Mouse (Mus musculus) midbrain, embryonic 12.5 days (tissue): ENCODE results near the gene Hmcn2. TPM values are rescaled to one million over a fixed set of nuclear protein-coding genes. Genes with fewer than 3 reads are reported as not detected.

Source experiments
- ATAC-seq: fragments of 200-750 bp; cut with Nextera tagmentation; 2 replicates; pipeline ENCODE4 v1.8.0; 2017; ENCODE audit warnings: low read depth, moderate TSS enrichment, moderate library complexity; ENCODE audit not compliant: low FRiP score
- H3K27ac ChIP-seq: fragments of 300-500 bp; sonication (generic); replicated peaks from 2 replicates; pipeline ENCODE4 v1.5.1; 2016; ENCODE audit warnings: mild to moderate bottlenecking
- H3K27me3 ChIP-seq: fragments of 300-500 bp; sonication (generic); 2 replicates; pipeline ENCODE4 v1.6.1; 2016; ENCODE audit warnings: mild to moderate bottlenecking
- H3K36me3 ChIP-seq: fragments of 300-500 bp; sonication (generic); 2 replicates; pipeline ENCODE4 v1.6.1; 2016
- H3K4me1 ChIP-seq: fragments of 300-500 bp; sonication (generic); 2 replicates; pipeline ENCODE4 v1.6.1; 2016
- H3K4me2 ChIP-seq: fragments of 300-500 bp; sonication (generic); replicated peaks from 2 replicates; pipeline ENCODE4 v1.6.1; 2016; ENCODE audit warnings: mild to moderate bottlenecking, moderate library complexity
- H3K4me3 ChIP-seq: fragments of 300-500 bp; sonication (generic); 2 replicates; pipeline ENCODE4 v1.5.1; 2016; ENCODE audit warnings: mild to moderate bottlenecking
- H3K9ac ChIP-seq: fragments of 300-500 bp; sonication (generic); replicated peaks from 2 replicates; pipeline ENCODE4 v1.6.1; 2016; ENCODE audit warnings: mild to moderate bottlenecking, moderate library complexity
- H3K9me3 ChIP-seq: fragments of 300-500 bp; sonication (generic); 2 replicates; pipeline ENCODE4 v1.6.1; 2016; ENCODE audit warnings: mild to moderate bottlenecking
- WGBS: fragments of 180-500 bp; shearing (Covaris S2); methylation state at CpG from one replicate; pipeline ENCODE4 v1.1.7; 2016; 5-methylcytosine and 5-hydroxymethylcytosine counted together
- polyA plus RNA-seq: library from polyadenylated mRNA; unstranded; fragments of >200 nt; fragmentation: Nextera tagmentation; extraction: Ambion mirVana; gene quantifications from 2 replicates; pipeline ENCODE4 v1.2.1, GENCODE M21; 2016

Gene Hmcn2
- polyA plus RNA-seq, 1 experiment from 2014 or later = 0.09 TPM

- no peak overlapping the region for H3K4me2 ChIP-seq
- no peak overlapping the region for H3K9ac ChIP-seq
- no peak overlapping the region for H3K4me3 ChIP-seq
- WGBS = 74% methylated on average over 4 of the region's 4 CpGs
- H3K4me1 ChIP-seq = peaks cover 28% of the 10 kb centered on the region
- no peak for ATAC-seq
- no peaks in the 10 kb centered on the region for H3K9me3 ChIP-seq
- H3K27ac ChIP-seq = no peak overlapping the region
- H3K36me3 ChIP-seq = no peaks in the 10 kb centered on the region
- peaks cover 73% of the 10 kb centered on the region for H3K27me3 ChIP-seq
Observed at GRCm38 (mm10) chr2:31473941-31474340, 159.7 kb downstream of the Hmcn2 start.

GRCm38 (mm10) chr2:31474686-31475085 is 160.5 kb downstream of the Hmcn2 start:
- Histone ChIP-seq H3K9ac (no peak overlapping the region), H3K4me3 (no peak overlapping the region), H3K27me3 (peaks cover 73% of the 10 kb centered on the region), H3K27ac (0 out of 2 replicates have a peak overlapping the region, but pooled peaks have one; percentile 10), H3K4me2 (no peak overlapping the region), H3K9me3 (no peaks in the 10 kb centered on the region), H3K36me3 (no peaks in the 10 kb centered on the region), H3K4me1 (peaks cover 22% of the 10 kb centered on the region)
- no peak for ATAC-seq
- 45% methylated on average over 5 of the region's 5 CpGs for WGBS

GRCm38 (mm10) chr2:31476107-31476820 is 162.0 kb downstream of the Hmcn2 start:
- H3K36me3 ChIP-seq = no peaks in the 10 kb centered on the region
- H3K4me2 ChIP-seq = no peak overlapping the region
- peaks cover 72% of the 10 kb centered on the region for H3K27me3 ChIP-seq
- peaks cover 12% of the 10 kb centered on the region; the same call in 1 of the 2 replicates for H3K4me1 ChIP-seq
- no peak overlapping the region for H3K9ac ChIP-seq
- H3K27ac ChIP-seq = no peak overlapping the region
- H3K4me3 ChIP-seq = no peak overlapping the region
- no peak for ATAC-seq
- H3K9me3 ChIP-seq = no peaks in the 10 kb centered on the region
- WGBS = 73% methylated on average over 10 of the region's 10 CpGs

- Histone ChIP-seq H3K27me3 (peaks cover 73% of the 10 kb centered on the region), H3K36me3 (no peaks in the 10 kb centered on the region), H3K9me3 (no peaks in the 10 kb centered on the region), H3K4me3 (no peak overlapping the region), H3K9ac (no peak overlapping the region), H3K27ac (no peak overlapping the region), H3K4me2 (no peak overlapping the region), H3K4me1 (peaks cover 12% of the 10 kb centered on the region; the same call in 1 of the 2 replicates)
- ATAC-seq = no peak
- WGBS = 73% methylated on average over 12 of the region's 12 CpGs
Observed at GRCm38 (mm10) chr2:31477234-31478161, 163.3 kb downstream of the Hmcn2 start.

GRCm38 (mm10) chr2:31482914-31483575 is 168.8 kb downstream of the Hmcn2 start:
- 30% methylated on average over 8 of the region's 8 CpGs for WGBS
- ATAC-seq = peak; percentile 72; the same call in 1 of the 2 replicates
- H3K4me3 ChIP-seq = no peak overlapping the region
- H3K27ac ChIP-seq = no peak overlapping the region
- no peaks in the 10 kb centered on the region for H3K9me3 ChIP-seq
- no peak overlapping the region for H3K4me2 ChIP-seq
- H3K9ac ChIP-seq = no peak overlapping the region
- H3K36me3 ChIP-seq = no peaks in the 10 kb centered on the region
- no peaks in the 10 kb centered on the region; the same call in 1 of the 2 replicates for H3K4me1 ChIP-seq
- H3K27me3 ChIP-seq = peaks cover 95% of the 10 kb centered on the region

- H3K27ac ChIP-seq = no peak overlapping the region
- peaks cover 2% of the 10 kb centered on the region for H3K4me1 ChIP-seq
- H3K9me3 ChIP-seq = no peaks in the 10 kb centered on the region
- H3K36me3 ChIP-seq = no peaks in the 10 kb centered on the region
- no peak overlapping the region for H3K4me2 ChIP-seq
- ATAC-seq = peak; percentile 58; the same call in 1 of the 2 replicates
- no peak overlapping the region for H3K4me3 ChIP-seq
- peaks cover 98% of the 10 kb centered on the region for H3K27me3 ChIP-seq
- no peak overlapping the region for H3K9ac ChIP-seq
- WGBS = 22% methylated on average over 5 of the region's 5 CpGs
Observed at GRCm38 (mm10) chr2:31484187-31484586, 170.0 kb downstream of the Hmcn2 start.

- Histone ChIP-seq H3K4me1 (peaks cover 22% of the 10 kb centered on the region), H3K4me2 (no peak overlapping the region), H3K4me3 (no peak overlapping the region), H3K36me3 (no peaks in the 10 kb centered on the region), H3K27me3 (peaks cover 99% of the 10 kb centered on the region), H3K27ac (no peak overlapping the region), H3K9me3 (0 out of 2 replicates have a peak, but pooled peaks cover 2% of the 10 kb centered on the region), H3K9ac (no peak overlapping the region)
- no peak for ATAC-seq
- 45% methylated on average over 12 of the region's 12 CpGs for WGBS
Observed at GRCm38 (mm10) chr2:31489166-31489565, 175.0 kb downstream of the Hmcn2 start.

GRCm38 (mm10) chr2:31490556-31490955 is 176.3 kb downstream of the Hmcn2 start:
- H3K4me1 ChIP-seq = peaks cover 35% of the 10 kb centered on the region

GRCm38 (mm10) chr2:31492308-31492707 is 178.1 kb downstream of the Hmcn2 start:
- H3K27me3 ChIP-seq = peaks cover 100% of the 10 kb centered on the region
- ATAC-seq = no peak
- no peaks in the 10 kb centered on the region for H3K36me3 ChIP-seq
- H3K27ac ChIP-seq = no peak overlapping the region
- H3K9ac ChIP-seq = no peak overlapping the region
- H3K4me3 ChIP-seq = no peak overlapping the region
- 91% methylated on average over 8 of the region's 8 CpGs for WGBS
- 0 out of 2 replicates have a peak, but pooled peaks cover 2% of the 10 kb centered on the region for H3K9me3 ChIP-seq
- H3K4me1 ChIP-seq = peaks cover 53% of the 10 kb centered on the region
- H3K4me2 ChIP-seq = no peak overlapping the region

More at GRCm38 (mm10) chr2:31490556-31490955, 176.3 kb downstream of the Hmcn2 start:
- H3K27me3 ChIP-seq = peaks cover 99% of the 10 kb centered on the region
- WGBS = 78% methylated on average over 2 of the region's 2 CpGs
- H3K9me3 ChIP-seq = 0 out of 2 replicates have a peak, but pooled peaks cover 2% of the 10 kb centered on the region
- no peak overlapping the region for H3K9ac ChIP-seq
- no peak overlapping the region for H3K4me3 ChIP-seq
- no peak overlapping the region for H3K4me2 ChIP-seq
- ATAC-seq = no peak
- no peak overlapping the region for H3K27ac ChIP-seq
- no peaks in the 10 kb centered on the region for H3K36me3 ChIP-seq

GRCm38 (mm10) chr2:31493243-31493642 is 179.0 kb downstream of the Hmcn2 start:
- Histone ChIP-seq H3K4me3 (no peak overlapping the region), H3K36me3 (no peaks in the 10 kb centered on the region), H3K27me3 (peaks cover 100% of the 10 kb centered on the region), H3K4me2 (no peak overlapping the region), H3K4me1 (peaks cover 62% of the 10 kb centered on the region), H3K9me3 (0 out of 2 replicates have a peak, but pooled peaks cover 2% of the 10 kb centered on the region), H3K27ac (no peak overlapping the region), H3K9ac (no peak overlapping the region)
- 39% methylated on average over 11 of the region's 11 CpGs for WGBS
- 0 out of 2 replicates have a peak, but pooled peaks have one; percentile 39 for ATAC-seq

- 55% methylated on average over 5 of the region's 5 CpGs for WGBS
Observed at GRCm38 (mm10) chr2:31494315-31494714, 180.1 kb downstream of the Hmcn2 start.

More at GRCm38 (mm10) chr2:31494315-31494714, 180.1 kb downstream of the Hmcn2 start:
- H3K9ac ChIP-seq = no peak overlapping the region
- H3K27ac ChIP-seq = no peak overlapping the region
- H3K36me3 ChIP-seq = no peaks in the 10 kb centered on the region
- H3K4me3 ChIP-seq = no peak overlapping the region
- H3K4me2 ChIP-seq = no peak overlapping the region
- 0 out of 2 replicates have a peak, but pooled peaks cover 2% of the 10 kb centered on the region for H3K9me3 ChIP-seq
- no peak for ATAC-seq
- peaks cover 69% of the 10 kb centered on the region for H3K4me1 ChIP-seq
- peaks cover 100% of the 10 kb centered on the region for H3K27me3 ChIP-seq
